Comparison of ENCODE assay signal across 8 mouse cellular contexts in the genomic region with DNA sequence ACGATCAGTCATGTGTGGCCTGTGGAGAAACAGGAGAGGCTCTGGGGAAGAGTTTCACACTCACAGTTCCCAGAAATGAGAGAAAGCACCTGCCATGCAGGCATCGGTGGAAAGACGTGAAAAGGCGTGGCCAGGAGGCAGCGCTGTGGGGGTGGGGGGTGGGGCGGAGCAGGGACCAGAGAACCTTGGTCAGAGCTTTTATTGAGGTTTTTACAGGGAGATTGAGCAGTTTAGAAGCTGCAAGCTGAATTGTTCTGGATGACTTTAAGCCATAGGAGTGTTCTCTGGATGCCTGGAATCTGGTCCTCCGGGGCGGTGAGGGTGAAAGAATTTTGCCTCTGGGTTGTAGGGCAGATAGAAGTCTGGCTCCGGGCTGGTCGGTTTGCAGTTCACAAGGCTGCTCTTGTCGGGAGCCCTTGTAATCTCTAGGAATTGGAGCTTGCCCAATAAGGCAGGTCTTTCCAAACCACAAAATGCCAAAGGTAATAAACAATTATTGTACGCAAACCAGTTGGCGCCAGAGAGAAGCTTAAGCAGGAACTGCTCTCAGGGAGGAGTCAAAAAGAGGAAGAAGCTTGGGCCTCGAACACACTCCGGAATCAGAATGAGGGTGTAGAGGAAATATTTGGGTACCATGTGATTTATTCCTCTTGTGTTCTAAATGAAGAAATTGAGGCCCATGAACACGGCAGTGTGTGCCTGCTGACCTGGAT. TPM values are rescaled to one million over a fixed set of nuclear protein-coding genes. Genes with fewer than 3 reads are reported as not detected.
DNase-seq lines count a peak whose midpoint lies in the region; ATAC-seq and TF ChIP-seq lines count a peak whose summit lies in the region.

No protein-coding gene starts in this region.

- H3K4me3 ChIP-seq in heart, embryonic 12.5 days: no peak overlapping the region
- H3K4me3 ChIP-seq in MEL (ENCODE audit: control insufficient read depth in 1 of 2, insufficient read depth in 1 of 2, low read depth in 2 of 2, low read length in 2 of 2): peak overlapping the region; percentile 46 to 64
- H3K4me3 ChIP-seq in hindbrain, postnatal 0 days (ENCODE audit: low read length): no peak overlapping the region
- H3K4me3 ChIP-seq in midbrain, embryonic 11.5 days (ENCODE audit: low read depth, low read length): no peak overlapping the region

- H3K27ac ChIP-seq in heart, embryonic 12.5 days (ENCODE audit: poor library complexity, severe bottlenecking): no peak overlapping the region
- peak overlapping the region; percentile 79 for H3K27ac ChIP-seq in MEL (ENCODE audit: control insufficient read depth, low read depth, low read length)
- no peak overlapping the region for H3K27ac ChIP-seq in hindbrain, postnatal 0 days
- H3K27ac ChIP-seq in midbrain, embryonic 11.5 days (ENCODE audit: low read depth, low read length): no peak overlapping the region

- TF ChIP-seq CTCF in MEL (IDR thresholded peaks at IDR 0.05 in 2 of 3, conservative IDR thresholded peaks at IDR 0.05 in 1 of 3; ENCODE audit: control insufficient read depth in 1 of 3, insufficient read depth in 1 of 3, low read depth in 2 of 3, low read length in 3 of 3, poor library complexity in 1 of 3, severe bottlenecking in 1 of 3): no peak
- TF ChIP-seq CTCF in hindbrain, postnatal 0 days (IDR thresholded peaks at IDR 0.05; ENCODE audit: low read depth): no peak

- H3K9ac ChIP-seq in heart, embryonic 12.5 days: no peak overlapping the region
- peak overlapping the region; percentile 74 for H3K9ac ChIP-seq in MEL (ENCODE audit: control insufficient read depth, low read depth, low read length, poor library complexity, severe bottlenecking)
- no peak overlapping the region for H3K9ac ChIP-seq in hindbrain, postnatal 0 days (replicated peaks; ENCODE audit: low read length)
- peak overlapping the region; percentile 20; the same call in 1 of the 2 replicates for H3K9ac ChIP-seq in midbrain, embryonic 11.5 days (ENCODE audit: low read length)

- TF ChIP-seq EP300 in MEL (IDR thresholded peaks at IDR 0.05; ENCODE audit: low read depth in 1 of 2, low read length in 2 of 2): peak in 1 of 2 experiments; percentile 13; a peak in 1 of 4 replicates

- no peak for ATAC-seq in heart, embryonic 12.5 days (ENCODE audit: insufficient number of reproducible peaks, low FRiP score)
- no peak for ATAC-seq in hindbrain, postnatal 0 days
- no peak for ATAC-seq in midbrain, embryonic 11.5 days (ENCODE audit: low FRiP score)

- H3K4me1 ChIP-seq in heart, embryonic 12.5 days (replicated peaks): peaks cover 9% of the 10 kb centered on the region
- peaks cover 4 to 9% of the 10 kb centered on the region in 2 experiments; a peak in 3 of 4 replicates for H3K4me1 ChIP-seq in MEL (ENCODE audit: control insufficient read depth in 1 of 2, insufficient read depth in 2 of 2, low read length in 2 of 2)
- no peaks in the 10 kb centered on the region for H3K4me1 ChIP-seq in hindbrain, postnatal 0 days (ENCODE audit: insufficient read depth, low read length)
- H3K4me1 ChIP-seq in midbrain, embryonic 11.5 days (ENCODE audit: control insufficient read depth, insufficient read depth, low read length): peaks cover 5% of the 10 kb centered on the region; the same call in 1 of the 2 replicates

- no peaks in the 10 kb centered on the region for H3K36me3 ChIP-seq in heart, embryonic 12.5 days
- H3K36me3 ChIP-seq in MEL (ENCODE audit: control insufficient read depth in 1 of 2, insufficient read depth in 2 of 2, low read length in 2 of 2): peaks cover 0 to 8% of the 10 kb centered on the region in 2 experiments; a peak in 2 of 4 replicates
- no peaks in the 10 kb centered on the region for H3K36me3 ChIP-seq in hindbrain, postnatal 0 days (ENCODE audit: insufficient read depth, low read length)
- H3K36me3 ChIP-seq in midbrain, embryonic 11.5 days (ENCODE audit: control insufficient read depth, insufficient read depth, low read length): no peaks in the 10 kb centered on the region

- DNase-seq in heart, postnatal 4 days: no peak
- DNase-seq in MEL (ENCODE audit: low read depth, low spot score): peak; percentile 89
- no peak for DNase-seq in hindbrain, postnatal 0 days (ENCODE audit: low spot score)
- no peak for DNase-seq in midbrain, embryonic 11.5 days (ENCODE audit: low spot score, missing footprints)
- no peak for DNase-seq in left cerebral cortex, adult 9 months (ENCODE audit: low spot score in 2 of 2)
- no peak for DNase-seq in urinary bladder, postnatal 10 days (ENCODE audit: low spot score)
- DNase-seq in layer of hippocampus, adult 18-20 months (ENCODE audit: low spot score in 2 of 2): no peak

- no peak; a peak in 1 of 4 replicates for TF ChIP-seq POLR2A in MEL (IDR thresholded peaks at IDR 0.05; ENCODE audit: control insufficient read depth in 1 of 2, insufficient read depth in 1 of 2, low read depth in 1 of 2, low read length in 2 of 2, poor library complexity in 1 of 2)

- no peaks in the 10 kb centered on the region for H3K9me3 ChIP-seq in heart, embryonic 12.5 days (replicated peaks)
- H3K9me3 ChIP-seq in MEL (replicated peaks; ENCODE audit: insufficient read depth, low read length): no peaks in the 10 kb centered on the region
- H3K9me3 ChIP-seq in hindbrain, postnatal 0 days (ENCODE audit: low read length): no peaks in the 10 kb centered on the region
- H3K9me3 ChIP-seq in midbrain, embryonic 11.5 days (ENCODE audit: control insufficient read depth, low read length): no peaks in the 10 kb centered on the region

- peak overlapping the region; percentile 50 for H3K4me2 ChIP-seq in heart, embryonic 12.5 days
- H3K4me2 ChIP-seq in hindbrain, postnatal 0 days (ENCODE audit: low read depth, low read length): peak overlapping the region; percentile 35
- H3K4me2 ChIP-seq in midbrain, embryonic 11.5 days: no peak overlapping the region

- peaks cover 3% of the 10 kb centered on the region; the same call in 1 of the 2 replicates for H3K27me3 ChIP-seq in heart, embryonic 12.5 days (replicated peaks)
- H3K27me3 ChIP-seq in MEL (ENCODE audit: control insufficient read depth in 1 of 2, insufficient read depth in 2 of 2, low read length in 2 of 2): no peaks in the 10 kb centered on the region
- no peaks in the 10 kb centered on the region for H3K27me3 ChIP-seq in hindbrain, postnatal 0 days (ENCODE audit: insufficient read depth, low read length)
- H3K27me3 ChIP-seq in midbrain, embryonic 11.5 days (ENCODE audit: control insufficient read depth, insufficient read depth, low read length): no peaks in the 10 kb centered on the region

- no peak for TF ChIP-seq RAD21 in MEL (IDR thresholded peaks at IDR 0.05; ENCODE audit: low read depth, low read length)

- H3K79me2 ChIP-seq in MEL (ENCODE audit: control insufficient read depth, insufficient read depth, low read length, poor library complexity): peaks cover 2% of the 10 kb centered on the region; the same call in 1 of the 2 replicates

- WGBS in heart, embryonic 12.5 days: 34% methylated on average over 16 of the region's 16 CpGs
- WGBS in hindbrain, postnatal 0 days: 39% methylated on average over 16 of the region's 16 CpGs
- WGBS in midbrain, embryonic 11.5 days: 43% methylated on average over 16 of the region's 16 CpGs

TF ChIP-seq in MEL, 35 proteins besides CTCF, POLR2A, EP300 and RAD21 (continues in another document):
- TF ChIP-seq UBTF (IDR thresholded peaks at IDR 0.05; ENCODE audit: borderline replicate concordance, insufficient read depth, low read depth, low read length) (no peak), USF1 (IDR thresholded peaks at IDR 0.05; ENCODE audit: low read depth, low read length) (peak; percentile 74), SMC3 (IDR thresholded peaks at IDR 0.05; ENCODE audit: low read depth, low read length) (no peak), KAT2A (conservative IDR thresholded peaks at IDR 0.05; ENCODE audit: low read depth, low read length) (no peak), GATA1 (IDR thresholded peaks at IDR 0.05; ENCODE audit: low read depth, low read length) (no peak), MYC (IDR thresholded peaks at IDR 0.05; ENCODE audit: low read depth, low read length) (peak; percentile 77), E2F4 (IDR thresholded peaks at IDR 0.05; ENCODE audit: borderline replicate concordance, low read depth, low read length) (0 out of 2 replicates have a peak, but pooled peaks have one; percentile 73), HCFC1 (IDR thresholded peaks at IDR 0.05; ENCODE audit: low read depth, low read length) (peak; percentile 59; the same call in 1 of the 2 replicates), MEF2A (IDR thresholded peaks at IDR 0.05; ENCODE audit: extremely low read depth, insufficient replicate concordance, low read depth, low read length, poor library complexity, severe bottlenecking) (no peak), POLR2AphosphoS2 (IDR thresholded peaks at IDR 0.05; ENCODE audit: low read length) (no peak), ZNF384 (IDR thresholded peaks at IDR 0.05; ENCODE audit: low read depth, low read length) (no peak), MXI1 (IDR thresholded peaks at IDR 0.05; ENCODE audit: low read depth, low read length) (no peak), MAZ (IDR thresholded peaks at IDR 0.05; ENCODE audit: low read depth, low read length) (0 out of 2 replicates have a peak, but pooled peaks have one; percentile 36), TCF12 (IDR thresholded peaks at IDR 0.05; ENCODE audit: low read depth, low read length) (no peak)

RNA-seq across cellular contexts. Expression of gene Wipf1, which starts 11.1 kb away (rescaled TPM):
- polyA plus RNA-seq in heart, embryonic 12.5 days (2016; fragmentation: Nextera tagmentation; extraction: Ambion mirVana): 7.3 and 8.2 TPM in 2 replicates
- 10 to 100 TPM; 19.0 to 20.8 TPM for total RNA-seq in heart, postnatal 4 days (2021)
- 5.2 and 7.8 TPM in 2 replicates for total RNA-seq in MEL (2012; rRNA removed)
- 10 to 100 TPM; 27.1 to 83.9 TPM for polyA plus RNA-seq in MEL (2012; ENCODE audit: insufficient read depth in 1 of 2, insufficient read length in 2 of 2, low read depth in 1 of 2, low replicate concordance in 2 of 2, missing spikeins in 1 of 2)
- total RNA-seq in hindbrain, postnatal 0 days (2014; rRNA removed): 2.4 and 3.0 TPM in 2 replicates
- 2.6 TPM in 2 replicates for polyA plus RNA-seq in hindbrain, postnatal 0 days (2015; fragmentation: Nextera tagmentation; extraction: Ambion mirVana)
- polyA plus RNA-seq in midbrain, embryonic 11.5 days (2014; fragmentation: Nextera tagmentation; extraction: Ambion mirVana): 8.2 and 8.3 TPM in 2 replicates
- 10 to 100 TPM in 1 of 2 experiments, 1 to 10 TPM in 1; 9.6 to 11.7 TPM for total RNA-seq in layer of hippocampus, adult 18-20 months (2021)

RNA-seq across cellular contexts. Expression of gene Chrna1, which starts 39.5 kb away (rescaled TPM):
- 0.06 and 0.14 TPM in 2 replicates for polyA plus RNA-seq in heart, embryonic 12.5 days (2016; fragmentation: Nextera tagmentation; extraction: Ambion mirVana)
- total RNA-seq in heart, postnatal 4 days (2021): under 1 TPM in 1 of 2 experiments, not detected in 1; 0.14 TPM
- total RNA-seq in MEL (2012; rRNA removed): 0.12 and 0.29 TPM in 2 replicates
- polyA plus RNA-seq in MEL (2012; ENCODE audit: insufficient read depth in 1 of 2, insufficient read length in 2 of 2, low read depth in 1 of 2, low replicate concordance in 2 of 2, missing spikeins in 1 of 2): not detected
- total RNA-seq in hindbrain, postnatal 0 days (2014; rRNA removed): not detected in 2 replicates
- 0.15 and 0.25 TPM in 2 replicates for polyA plus RNA-seq in hindbrain, postnatal 0 days (2015; fragmentation: Nextera tagmentation; extraction: Ambion mirVana)
- polyA plus RNA-seq in midbrain, embryonic 11.5 days (2014; fragmentation: Nextera tagmentation; extraction: Ambion mirVana): 0.25 TPM in 2 replicates
- total RNA-seq in layer of hippocampus, adult 18-20 months (2021): under 1 TPM; 0.20 to 0.22 TPM

Comparison
In these comparisons a context has a peak if more than half of its experiments do, and no peak if none do; other contexts are left out.
1. H3K4me3 ChIP-seq: peak in MEL (2 of 2); none in heart, embryonic 12.5 days (single experiment), hindbrain, postnatal 0 days (single experiment) and midbrain, embryonic 11.5 days (single experiment).
2. H3K9ac ChIP-seq: peak in MEL (single experiment) and midbrain, embryonic 11.5 days (single experiment); none in heart, embryonic 12.5 days (single experiment) and hindbrain, postnatal 0 days (single experiment).